Mouse (Mus musculus) MEL (cell line): ENCODE measurements around the gene Fndc3a. TPM values are rescaled to one million over a fixed set of nuclear protein-coding genes. Genes with fewer than 3 reads are reported as not detected.

ENCODE experiments used
- DNase-seq: peaks from one replicate; pipeline ENCODE4 v3.0.0; 2011; ENCODE audit warnings: low read depth, low spot score
- H3K27ac ChIP-seq: 2 replicates; pipeline ENCODE4 v1.5.1; 2012; ENCODE audit warnings: low read depth, mild to moderate bottlenecking, control low read depth, low read length, moderate library complexity; ENCODE audit not compliant: control insufficient read depth
- H3K27me3 ChIP-seq, 2 experiments: fragments of 150-350 bp in 1 of 2; sonication (generic) in 1 of 2; 2 replicates each; pipeline ENCODE4 v1.6.1; 2012; ENCODE audit warnings: low read length in 2 of 2, mild to moderate bottlenecking in 2 of 2, improper control_type of control experiment in 1 of 2, moderate library complexity in 1 of 2; ENCODE audit not compliant: insufficient read depth in 2 of 2, control insufficient read depth in 1 of 2
- H3K36me3 ChIP-seq, 2 experiments: 2 replicates each; pipeline ENCODE4 v1.6.1; 2012 to 2014; ENCODE audit warnings: low read length in 2 of 2, improper control_type of control experiment in 1 of 2, inconsistent platforms in 1 of 2, mild to moderate bottlenecking in 1 of 2; ENCODE audit not compliant: insufficient read depth in 2 of 2, control insufficient read depth in 1 of 2
- H3K4me1 ChIP-seq, 2 experiments: fragments of 150-350 bp in 1 of 2; sonication (generic) in 1 of 2; 2 replicates each; pipeline ENCODE4 v1.6.1; 2012; ENCODE audit warnings: low read length in 2 of 2, improper control_type of control experiment in 1 of 2, mild to moderate bottlenecking in 1 of 2; ENCODE audit not compliant: insufficient read depth in 2 of 2, control insufficient read depth in 1 of 2
- H3K4me3 ChIP-seq, 2 experiments: fragments of 150-350 bp in 1 of 2; sonication (generic) in 1 of 2; 2 replicates each; pipeline ENCODE4 v1.5.1; 2012; ENCODE audit warnings: low read depth in 2 of 2, low read length in 2 of 2, mild to moderate bottlenecking in 2 of 2, moderate library complexity in 2 of 2, control low read depth in 1 of 2, improper control_type of control experiment in 1 of 2; ENCODE audit not compliant: control insufficient read depth in 1 of 2, insufficient read depth in 1 of 2
- H3K79me2 ChIP-seq: 2 replicates; pipeline ENCODE4 v1.6.1; 2012; ENCODE audit warnings: mild to moderate bottlenecking, low read length, moderate library complexity; ENCODE audit not compliant: control insufficient read depth, poor library complexity, insufficient read depth
- H3K9ac ChIP-seq: 2 replicates; pipeline ENCODE4 v1.6.1; 2012; ENCODE audit warnings: low read depth, mild to moderate bottlenecking, control low read depth, low read length, moderate library complexity; ENCODE audit not compliant: control insufficient read depth, poor library complexity, severe bottlenecking
- H3K9me3 ChIP-seq: fragments of 150-350 bp; sonication (generic); replicated peaks from 2 replicates; pipeline ENCODE4 v1.6.1; 2012; ENCODE audit warnings: mild to moderate bottlenecking, low read length, improper control_type of control experiment, moderate library complexity; ENCODE audit not compliant: insufficient read depth
- BHLHE40 ChIP-seq: IDR thresholded peaks from 2 replicates; pipeline ENCODE4 v1.6.1; 2012; ENCODE audit warnings: low read depth, mild to moderate bottlenecking, inconsistent platforms, low read length, improper control_type of control experiment, borderline replicate concordance
- CHD1 ChIP-seq: IDR thresholded peaks from 2 replicates; pipeline ENCODE4 v1.6.1; 2012; ENCODE audit warnings: low read depth, mild to moderate bottlenecking, inconsistent platforms, low read length, improper control_type of control experiment
- CHD2 ChIP-seq: IDR thresholded peaks from 2 replicates; pipeline ENCODE4 v1.6.1; 2011; ENCODE audit warnings: low read length, improper control_type of control experiment
- CTCF ChIP-seq, 3 experiments: IDR thresholded peaks in 2 of 3; conservative IDR thresholded peaks in 1 of 3; 2 replicates each; pipeline ENCODE4 v1.5.1; 2011 to 2012; ENCODE audit warnings: low read length in 3 of 3, low read depth in 2 of 3, mild to moderate bottlenecking in 2 of 3, improper control_type of control experiment in 1 of 3, inconsistent platforms in 1 of 3, mixed read lengths in 1 of 3, moderate library complexity in 1 of 3; ENCODE audit not compliant: control insufficient read depth in 1 of 3, insufficient read depth in 1 of 3, poor library complexity in 1 of 3, severe bottlenecking in 1 of 3
- E2F4 ChIP-seq: IDR thresholded peaks from 2 replicates; pipeline ENCODE4 v1.6.1; 2011; ENCODE audit warnings: low read depth, low read length, improper control_type of control experiment, borderline replicate concordance
- ELF1 ChIP-seq: IDR thresholded peaks from 2 replicates; pipeline ENCODE4 v1.6.1; 2014; ENCODE audit warnings: low read depth, mild to moderate bottlenecking, inconsistent platforms, low read length, improper control_type of control experiment, moderate library complexity
- ETS1 ChIP-seq: IDR thresholded peaks from 2 replicates; pipeline ENCODE4 v1.6.1; 2012; ENCODE audit warnings: low read depth, mild to moderate bottlenecking, inconsistent platforms, low read length, improper control_type of control experiment, moderate library complexity
- GABPA ChIP-seq: IDR thresholded peaks from 2 replicates; pipeline ENCODE4 v1.6.1; 2012; ENCODE audit warnings: low read depth, mild to moderate bottlenecking, inconsistent platforms, low read length, improper control_type of control experiment, moderate library complexity
- HCFC1 ChIP-seq: IDR thresholded peaks from 2 replicates; pipeline ENCODE4 v1.6.1; 2012; ENCODE audit warnings: low read depth, mild to moderate bottlenecking, inconsistent platforms, low read length, improper control_type of control experiment, moderate library complexity
- JUND ChIP-seq: IDR thresholded peaks from 2 replicates; pipeline ENCODE4 v1.6.1; 2011; ENCODE audit warnings: low read depth, mild to moderate bottlenecking, improper control_type of control experiment, low read length
- KAT2A ChIP-seq: conservative IDR thresholded peaks from 2 replicates; pipeline ENCODE4 v1.6.1; 2012; ENCODE audit warnings: low read depth, low read length, improper control_type of control experiment, inconsistent platforms
- MAFK ChIP-seq: IDR thresholded peaks from 2 replicates; pipeline ENCODE4 v1.6.1; 2011; ENCODE audit warnings: low read depth, mild to moderate bottlenecking, low read length, improper control_type of control experiment, borderline replicate concordance
- MAX ChIP-seq: IDR thresholded peaks from 2 replicates; pipeline ENCODE4 v1.6.1; 2011; ENCODE audit warnings: low read length, improper control_type of control experiment
- MEF2A ChIP-seq: IDR thresholded peaks from 2 replicates; pipeline ENCODE4 v1.6.1; 2014; ENCODE audit warnings: low read depth, mild to moderate bottlenecking, inconsistent platforms, low read length, improper control_type of control experiment; ENCODE audit not compliant: poor library complexity, insufficient replicate concordance, severe bottlenecking; ENCODE audit errors: extremely low read depth
- MXI1 ChIP-seq: IDR thresholded peaks from 2 replicates; pipeline ENCODE4 v1.6.1; 2011; ENCODE audit warnings: mild to moderate bottlenecking, low read depth, low read length, improper control_type of control experiment
- MYC ChIP-seq: IDR thresholded peaks from 2 replicates; pipeline ENCODE4 v1.6.1; 2011; ENCODE audit warnings: low read depth, mild to moderate bottlenecking, low read length, improper control_type of control experiment, moderate library complexity
- NRF1 ChIP-seq: IDR thresholded peaks from 2 replicates; pipeline ENCODE4 v1.6.1; 2014; ENCODE audit warnings: low read depth, mild to moderate bottlenecking, inconsistent platforms, low read length, improper control_type of control experiment, moderate library complexity; ENCODE audit not compliant: poor library complexity, insufficient read depth, severe bottlenecking
- POLR2A ChIP-seq, 2 experiments: IDR thresholded peaks; 2 replicates each; pipeline ENCODE4 v1.6.1; 2011 to 2012; ENCODE audit warnings: low read length in 2 of 2, mild to moderate bottlenecking in 2 of 2, control low read depth in 1 of 2, improper control_type of control experiment in 1 of 2, low read depth in 1 of 2, moderate library complexity in 1 of 2; ENCODE audit not compliant: control insufficient read depth in 1 of 2, insufficient read depth in 1 of 2, poor library complexity in 1 of 2
- POLR2AphosphoS2 ChIP-seq: IDR thresholded peaks from 2 replicates; pipeline ENCODE4 v1.6.1; 2011; ENCODE audit warnings: low read length, improper control_type of control experiment
- POLR2AphosphoS5 ChIP-seq: IDR thresholded peaks from 2 replicates; pipeline ENCODE4 v1.6.1; 2012; ENCODE audit warnings: low read depth, borderline replicate concordance, mild to moderate bottlenecking, inconsistent platforms, low read length, moderate library complexity, mixed read lengths
- RAD21 ChIP-seq: IDR thresholded peaks from 2 replicates; pipeline ENCODE4 v1.6.1; 2011; ENCODE audit warnings: mild to moderate bottlenecking, low read depth, low read length, improper control_type of control experiment
- RCOR1 ChIP-seq: IDR thresholded peaks from 2 replicates; pipeline ENCODE4 v1.6.1; 2012; ENCODE audit warnings: low read depth, mild to moderate bottlenecking, inconsistent platforms, low read length, improper control_type of control experiment
- SIN3A ChIP-seq: IDR thresholded peaks from 2 replicates; pipeline ENCODE4 v1.6.1; 2012; ENCODE audit warnings: low read length, improper control_type of control experiment, inconsistent platforms
- SMC3 ChIP-seq: IDR thresholded peaks from 2 replicates; pipeline ENCODE4 v1.6.1; 2011; ENCODE audit warnings: low read depth, low read length, improper control_type of control experiment
- TAL1 ChIP-seq: IDR thresholded peaks from 2 replicates; pipeline ENCODE4 v1.6.1; 2012; ENCODE audit warnings: mild to moderate bottlenecking, inconsistent platforms, low read length, moderate library complexity, mixed read lengths
- UBTF ChIP-seq: IDR thresholded peaks from 2 replicates; pipeline ENCODE4 v1.6.1; 2012; ENCODE audit warnings: low read depth, mild to moderate bottlenecking, inconsistent platforms, low read length, improper control_type of control experiment, moderate library complexity, borderline replicate concordance; ENCODE audit not compliant: insufficient read depth
- USF1 ChIP-seq: IDR thresholded peaks from 2 replicates; pipeline ENCODE4 v1.6.1; 2014; ENCODE audit warnings: low read depth, mild to moderate bottlenecking, inconsistent platforms, low read length, improper control_type of control experiment, moderate library complexity
- USF2 ChIP-seq, 2 experiments: IDR thresholded peaks; 2 replicates each; pipeline ENCODE4 v1.6.1; 2011 to 2012; ENCODE audit warnings: improper control_type of control experiment in 2 of 2, low read length in 2 of 2, borderline replicate concordance in 1 of 2, inconsistent platforms in 1 of 2, low read depth in 1 of 2, mild to moderate bottlenecking in 1 of 2; ENCODE audit not compliant: insufficient read depth in 1 of 2
- ZC3H11A ChIP-seq: IDR thresholded peaks from 2 replicates; pipeline ENCODE4 v1.6.1; 2012; ENCODE audit warnings: low read depth, mild to moderate bottlenecking, inconsistent platforms, low read length, improper control_type of control experiment
- ZNF384 ChIP-seq: IDR thresholded peaks from 2 replicates; pipeline ENCODE4 v1.6.1; 2012; ENCODE audit warnings: low read depth, mild to moderate bottlenecking, inconsistent platforms, low read length, improper control_type of control experiment
- polyA plus RNA-seq, 2 experiments: library from polyadenylated mRNA; stranded (reverse) in 1 of 2; unstranded in 1 of 2; fragments of >175 nt in 1 of 2; fragments of >200 nt in 1 of 2; gene quantifications; 2 replicates each; pipeline versions ENCODE4 v1.2.1 to v1.2.4; 2012; ENCODE audit warnings: low replicate concordance in 2 of 2, low read depth in 1 of 2; ENCODE audit not compliant: insufficient read length in 2 of 2, insufficient read depth in 1 of 2, missing spikeins in 1 of 2
- total RNA-seq: library from RNA; depleted of rRNA; stranded (reverse); fragments of 300-350 nt; gene quantifications from 2 replicates; pipeline ENCODE4 v1.2.3, GENCODE M21; 2012

Fndc3a gene
- total and polyA plus RNA-seq, 3 experiments: 4.2 to 9.0 TPM; not detected in 1

DNA sequence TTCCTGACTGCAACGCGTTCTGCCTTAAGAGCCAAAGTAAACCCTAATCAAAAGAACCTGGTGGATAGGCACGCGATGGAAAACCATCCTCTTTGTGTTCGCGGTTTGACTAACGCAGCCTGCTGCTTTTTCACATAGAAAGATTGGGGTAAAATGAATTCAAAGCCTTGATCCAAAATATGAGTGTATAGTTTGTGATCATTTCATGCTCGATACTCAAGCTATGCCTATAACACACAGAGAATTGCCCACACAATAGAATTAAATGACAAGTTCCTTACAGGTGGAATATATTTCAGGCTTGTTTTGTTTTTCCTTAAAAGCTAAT lies 106.6 kb downstream of the Fndc3a start:
- H3K79me2 ChIP-seq: peaks cover 6% of the 10 kb centered on the region
- H3K9me3 ChIP-seq: no peaks in the 10 kb centered on the region
- no peak for DNase-seq
- TF ChIP-seq CHD1: no peak
- peak; percentile 1; the same call in 1 of the 2 replicates for TF ChIP-seq MYC
- TF ChIP-seq USF2 (IDR thresholded peaks at IDR 0.05; ENCODE audit: borderline replicate concordance in 1 of 2, insufficient read depth in 1 of 2, low read depth in 1 of 2, low read length in 2 of 2): no peak
- TF ChIP-seq SIN3A: peak; percentile 64; the same call in 1 of the 2 replicates
- 0 out of 2 replicates have a peak, but pooled peaks have one; percentile 49 for TF ChIP-seq MXI1
- H3K9ac ChIP-seq: peak overlapping the region; percentile 85
- H3K4me1 ChIP-seq: peaks cover 3 to 7% of the 10 kb centered on the region in 2 experiments
- H3K27me3 ChIP-seq: no peaks in the 10 kb centered on the region
- peak overlapping the region; percentile 56 to 77 for H3K4me3 ChIP-seq
- H3K27ac ChIP-seq: peak overlapping the region; percentile 85
- H3K36me3 ChIP-seq: peaks cover 0 to 13% of the 10 kb centered on the region in 2 experiments; a peak in 2 of 4 replicates

- peak overlapping the region; percentile 85 for H3K27ac ChIP-seq
- TF ChIP-seq JUND: no peak
- TF ChIP-seq HCFC1: peak; percentile 85
- TF ChIP-seq KAT2A: no peak
- peak; percentile 96 for TF ChIP-seq MAX
- no peak for TF ChIP-seq CTCF (IDR thresholded peaks at IDR 0.05 in 2 of 3, conservative IDR thresholded peaks at IDR 0.05 in 1 of 3; ENCODE audit: control insufficient read depth in 1 of 3, insufficient read depth in 1 of 3, low read depth in 2 of 3, low read length in 3 of 3, poor library complexity in 1 of 3, severe bottlenecking in 1 of 3)
- 0 out of 2 replicates have a peak, but pooled peaks have one; percentile 17 for TF ChIP-seq RCOR1
- no peak for TF ChIP-seq E2F4
- TF ChIP-seq ZNF384: peak; percentile 99
- no peak for TF ChIP-seq TAL1
- peak in 1 of 2 experiments; percentile 93; a peak in 2 of 4 replicates for TF ChIP-seq POLR2A (IDR thresholded peaks at IDR 0.05; ENCODE audit: control insufficient read depth in 1 of 2, insufficient read depth in 1 of 2, low read depth in 1 of 2, low read length in 2 of 2, poor library complexity in 1 of 2)
- peak; percentile 81 for TF ChIP-seq ELF1
- peak; percentile 99 for TF ChIP-seq USF1
- peak; percentile 70 for TF ChIP-seq ETS1
- TF ChIP-seq CHD1: peak; percentile 73; the same call in 1 of the 2 replicates
- TF ChIP-seq NRF1: no peak
- TF ChIP-seq POLR2AphosphoS5: no peak
- no peak for TF ChIP-seq RAD21
- TF ChIP-seq MAFK: no peak
- no peak for TF ChIP-seq GABPA
- TF ChIP-seq BHLHE40: peak; percentile 89
- TF ChIP-seq MEF2A: no peak
- TF ChIP-seq SMC3: no peak
- no peak for TF ChIP-seq ZC3H11A
- TF ChIP-seq SIN3A: peak; percentile 99
- TF ChIP-seq POLR2AphosphoS2: peak; percentile 67; the same call in 1 of the 2 replicates
- no peak for TF ChIP-seq CHD2
- no peak for TF ChIP-seq UBTF
Measured at GRCm38 (mm10) chr14:72602521-72603193, 107.1 kb downstream of the Fndc3a start.

More at GRCm38 (mm10) chr14:72602521-72603193, 107.1 kb downstream of the Fndc3a start:
- H3K4me3 ChIP-seq: peak overlapping the region; percentile 62 to 77
- H3K9ac ChIP-seq: peak overlapping the region; percentile 85
- peak; percentile 94 for DNase-seq
- peaks cover 0 to 16% of the 10 kb centered on the region in 2 experiments; a peak in 2 of 4 replicates for H3K36me3 ChIP-seq
- peaks cover 3 to 7% of the 10 kb centered on the region in 2 experiments for H3K4me1 ChIP-seq
- H3K79me2 ChIP-seq: peaks cover 6% of the 10 kb centered on the region
- no peaks in the 10 kb centered on the region for H3K27me3 ChIP-seq
- H3K9me3 ChIP-seq: no peaks in the 10 kb centered on the region
